Mouse (Mus musculus) limb, embryonic 10.5 days (tissue): ENCODE data around the gene Tcp11. TPM values are rescaled to one million over a fixed set of nuclear protein-coding genes. Genes with fewer than 3 reads are reported as not detected.

Experiments used
- DNase-seq: peaks from one replicate; pipeline ENCODE4 v3.0.0-alpha.2; 2017; ENCODE audit warnings: low spot score
- H3K27ac ChIP-seq: fragments of 300-500 bp; sonication (generic); 2 replicates; pipeline ENCODE4 v1.5.1; 2016; ENCODE audit warnings: mild to moderate bottlenecking
- H3K27me3 ChIP-seq: fragments of 300-500 bp; sonication (generic); 2 replicates; pipeline ENCODE4 v1.6.1; 2016; ENCODE audit warnings: low read depth, mild to moderate bottlenecking; ENCODE audit not compliant: poor library complexity, severe bottlenecking
- H3K36me3 ChIP-seq: fragments of 300-500 bp; sonication (generic); 2 replicates; pipeline ENCODE4 v1.6.1; 2016; ENCODE audit warnings: mild to moderate bottlenecking, moderate library complexity
- H3K4me1 ChIP-seq: fragments of 300-500 bp; sonication (generic); 2 replicates; pipeline ENCODE4 v1.6.1; 2016
- H3K4me3 ChIP-seq: fragments of 300-500 bp; sonication (generic); 2 replicates; pipeline ENCODE4 v1.5.1; 2016; ENCODE audit warnings: mild to moderate bottlenecking, moderate library complexity
- H3K9me3 ChIP-seq: fragments of 300-500 bp; sonication (generic); replicated peaks from 2 replicates; pipeline ENCODE4 v1.6.1; 2016; ENCODE audit warnings: mild to moderate bottlenecking
- WGBS: fragments of 180-500 bp; shearing (Covaris S2); methylation state at CpG from one replicate; pipeline ENCODE4 v1.1.7; 2016; 5-methylcytosine and 5-hydroxymethylcytosine counted together
- polyA plus RNA-seq: library from polyadenylated mRNA; unstranded; fragments of >200 nt; fragmentation: Nextera tagmentation; extraction: Ambion mirVana; gene quantifications from 2 replicates; pipeline ENCODE4 v1.2.1, GENCODE M21; 2016

The Tcp11 gene
- polyA plus RNA-seq, 1 experiment from 2014 or later = 1.1 TPM

- Histone ChIP-seq H3K9me3 (no peaks in the 10 kb centered on the region), H3K4me1 (peaks cover 56% of the 10 kb centered on the region), H3K36me3 (no peaks in the 10 kb centered on the region), H3K4me3 (peak overlapping the region; percentile 11; the same call in 1 of the 2 replicates), H3K27ac (peak overlapping the region; percentile 68), H3K27me3 (no peaks in the 10 kb centered on the region)
- WGBS = 18% methylated on average over 12 of the region's 12 CpGs
- no peak for DNase-seq
Observed at GRCm38 (mm10) chr17:28101284-28101887, 20.9 kb upstream of the Tcp11 start.

GRCm38 (mm10) chr17:28100669-28101068 is 20.2 kb upstream of the Tcp11 start:
- Histone ChIP-seq H3K36me3 (no peaks in the 10 kb centered on the region), H3K9me3 (no peaks in the 10 kb centered on the region), H3K4me1 (peaks cover 56% of the 10 kb centered on the region), H3K4me3 (no peak overlapping the region), H3K27me3 (no peaks in the 10 kb centered on the region), H3K27ac (0 out of 2 replicates have a peak overlapping the region, but pooled peaks have one; percentile 68)
- no peak for DNase-seq
- 100% methylated on average over 1 of the region's 1 CpGs for WGBS

DNA sequence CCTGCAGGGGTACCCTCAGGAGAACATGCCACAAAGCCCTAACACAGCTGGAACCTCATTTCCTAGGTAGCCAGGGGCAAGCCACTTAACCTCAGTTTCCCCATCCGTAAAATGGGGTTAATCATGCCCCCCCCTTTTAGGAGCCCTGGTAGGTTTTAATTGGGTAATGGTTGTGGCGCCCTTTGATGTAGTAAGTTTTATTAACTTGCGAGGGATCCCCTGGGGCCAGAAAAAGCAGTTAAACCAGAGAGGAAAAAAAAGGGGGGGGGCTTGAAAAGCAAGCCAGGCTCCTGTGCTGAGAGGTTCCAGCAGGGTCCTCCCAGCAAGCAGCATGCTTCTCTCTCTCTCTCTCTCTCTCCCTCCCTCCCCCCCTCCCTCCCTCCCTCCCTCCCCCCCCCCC is 18.6 kb upstream of the Tcp11 start:
- H3K27ac ChIP-seq = peak overlapping the region; percentile 74
- 31% methylated on average over 3 of the region's 3 CpGs for WGBS
- no peaks in the 10 kb centered on the region for H3K36me3 ChIP-seq
- no peaks in the 10 kb centered on the region for H3K27me3 ChIP-seq
- no peak for DNase-seq
- H3K4me3 ChIP-seq = 0 out of 2 replicates have a peak overlapping the region, but pooled peaks have one; percentile 7
- H3K4me1 ChIP-seq = peaks cover 56% of the 10 kb centered on the region
- H3K9me3 ChIP-seq = no peaks in the 10 kb centered on the region

- H3K4me1 ChIP-seq = peaks cover 44% of the 10 kb centered on the region
- WGBS = 86% methylated on average over 13 of the region's 13 CpGs
- H3K27me3 ChIP-seq = no peaks in the 10 kb centered on the region
- DNase-seq = no peak
- no peaks in the 10 kb centered on the region for H3K9me3 ChIP-seq
- H3K36me3 ChIP-seq = 0 out of 2 replicates have a peak, but pooled peaks cover 2% of the 10 kb centered on the region
- H3K27ac ChIP-seq = peak overlapping the region; percentile 65; the same call in 1 of the 2 replicates
- no peak overlapping the region for H3K4me3 ChIP-seq
Observed at GRCm38 (mm10) chr17:28097308-28097707, 16.9 kb upstream of the Tcp11 start.

- Histone ChIP-seq H3K9me3 (no peaks in the 10 kb centered on the region), H3K36me3 (0 out of 2 replicates have a peak, but pooled peaks cover 2% of the 10 kb centered on the region), H3K4me3 (no peak overlapping the region), H3K27ac (no peak overlapping the region), H3K4me1 (peaks cover 35% of the 10 kb centered on the region), H3K27me3 (no peaks in the 10 kb centered on the region)
- WGBS = 94% methylated on average over 10 of the region's 10 CpGs
- no peak for DNase-seq
Observed at GRCm38 (mm10) chr17:28096418-28096817, 16.0 kb upstream of the Tcp11 start.

DNA sequence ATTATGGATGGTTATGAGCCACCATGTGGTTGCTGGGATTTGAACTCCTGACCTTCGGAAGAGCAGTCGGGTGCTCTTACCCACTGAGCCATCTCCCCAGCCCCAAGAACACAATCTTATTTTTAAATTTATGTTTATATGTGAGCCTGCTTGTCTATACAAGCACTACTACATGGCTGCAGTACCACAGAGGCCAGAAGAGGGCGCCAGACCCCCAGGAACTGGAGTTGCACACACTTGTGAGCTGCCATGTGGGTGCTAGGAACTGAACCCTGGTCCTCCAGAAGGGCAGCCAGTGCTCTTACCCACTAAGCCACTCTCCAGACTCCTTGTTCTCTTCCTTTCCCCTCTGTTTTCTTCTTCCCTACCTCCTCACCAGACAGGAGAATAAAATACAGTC is 13.4 kb upstream of the Tcp11 start:
- no peak overlapping the region for H3K4me3 ChIP-seq
- 0 out of 2 replicates have a peak, but pooled peaks cover 2% of the 10 kb centered on the region for H3K36me3 ChIP-seq
- H3K27me3 ChIP-seq = no peaks in the 10 kb centered on the region
- no peak for DNase-seq
- WGBS = 81% methylated on average over 3 of the region's 3 CpGs
- H3K9me3 ChIP-seq = no peaks in the 10 kb centered on the region
- peaks cover 19% of the 10 kb centered on the region for H3K4me1 ChIP-seq
- H3K27ac ChIP-seq = no peak overlapping the region

- Histone ChIP-seq H3K27ac (no peak overlapping the region), H3K4me1 (peaks cover 12% of the 10 kb centered on the region), H3K27me3 (no peaks in the 10 kb centered on the region), H3K36me3 (0 out of 2 replicates have a peak, but pooled peaks cover 2% of the 10 kb centered on the region), H3K9me3 (no peaks in the 10 kb centered on the region), H3K4me3 (no peak overlapping the region)
- no peak for DNase-seq
- 85% methylated on average over 2 of the region's 2 CpGs for WGBS
Observed at GRCm38 (mm10) chr17:28092297-28092696, 11.9 kb upstream of the Tcp11 start.

DNA sequence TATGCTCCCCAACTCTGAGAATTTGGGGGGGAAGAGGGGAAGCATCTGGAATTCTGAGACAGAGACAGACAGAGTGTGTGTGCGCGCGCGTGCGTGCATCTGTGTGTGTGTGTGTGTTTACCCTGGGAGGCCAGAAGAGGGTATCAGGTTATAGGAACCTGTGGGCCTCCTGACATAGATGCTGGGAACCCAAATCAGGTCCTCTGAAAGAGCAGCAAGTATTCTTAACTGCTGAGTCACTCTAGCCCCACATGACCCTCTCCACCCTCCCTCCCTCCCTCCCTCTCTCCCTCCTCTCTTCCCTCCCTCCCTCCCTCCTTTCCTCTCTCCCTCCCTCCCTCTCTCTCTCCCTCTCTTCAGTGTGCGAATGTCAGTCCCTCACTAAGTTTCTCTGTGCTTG is 8.3 kb upstream of the Tcp11 start:
- Histone ChIP-seq H3K4me3 (no peak overlapping the region), H3K4me1 (peaks cover 37% of the 10 kb centered on the region), H3K9me3 (no peaks in the 10 kb centered on the region), H3K36me3 (no peaks in the 10 kb centered on the region), H3K27me3 (0 out of 2 replicates have a peak, but pooled peaks cover 2% of the 10 kb centered on the region), H3K27ac (0 out of 2 replicates have a peak overlapping the region, but pooled peaks have one; percentile 53)
- 93% methylated on average over 6 of the region's 6 CpGs for WGBS
- no peak for DNase-seq

DNA sequence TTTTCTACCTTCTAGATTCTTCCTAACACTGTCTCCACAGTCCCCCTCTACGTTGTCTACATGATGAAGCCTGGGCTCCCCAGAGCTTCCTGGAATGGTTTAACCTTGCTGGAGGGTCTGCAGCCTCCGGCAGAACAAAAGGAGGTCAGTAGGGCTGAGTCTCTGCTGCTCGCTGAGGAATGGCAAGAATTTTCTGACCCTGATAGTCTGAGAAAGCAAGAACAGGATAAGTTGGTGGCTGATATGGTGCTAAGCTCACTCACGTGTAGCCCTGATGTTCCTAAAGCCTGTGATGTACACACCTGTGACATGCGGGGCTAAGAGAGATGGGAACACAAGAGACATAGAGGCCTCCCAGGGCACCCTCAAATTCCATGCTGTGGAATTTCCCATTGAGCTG is 7.0 kb upstream of the Tcp11 start:
- no peaks in the 10 kb centered on the region for H3K36me3 ChIP-seq
- peaks cover 12% of the 10 kb centered on the region; the same call in 1 of the 2 replicates for H3K27me3 ChIP-seq
- peak overlapping the region; percentile 75 for H3K27ac ChIP-seq
- peaks cover 48% of the 10 kb centered on the region for H3K4me1 ChIP-seq
- H3K4me3 ChIP-seq = no peak overlapping the region
- 26% methylated on average over 5 of the region's 5 CpGs for WGBS
- H3K9me3 ChIP-seq = no peaks in the 10 kb centered on the region
- no peak for DNase-seq

GRCm38 (mm10) chr17:28084964-28085363 is 4.5 kb upstream of the Tcp11 start:
- Histone ChIP-seq H3K4me1 (peaks cover 59% of the 10 kb centered on the region), H3K27ac (peak overlapping the region; percentile 66)
- 2% methylated on average over 16 of the region's 16 CpGs for WGBS

GRCm38 (mm10) chr17:28084395-28084905 is 4.0 kb upstream of the Tcp11 start:
- Histone ChIP-seq H3K9me3 (no peaks in the 10 kb centered on the region), H3K36me3 (no peaks in the 10 kb centered on the region), H3K4me1 (peaks cover 64% of the 10 kb centered on the region), H3K27me3 (peaks cover 21% of the 10 kb centered on the region; the same call in 1 of the 2 replicates), H3K27ac (peak overlapping the region; percentile 66), H3K4me3 (peak overlapping the region; percentile 6; the same call in 1 of the 2 replicates)
- no peak for DNase-seq
- WGBS = 18% methylated on average over 22 of the region's 22 CpGs

More at GRCm38 (mm10) chr17:28084964-28085363, 4.5 kb upstream of the Tcp11 start:
- no peaks in the 10 kb centered on the region for H3K9me3 ChIP-seq
- H3K27me3 ChIP-seq = peaks cover 20% of the 10 kb centered on the region; the same call in 1 of the 2 replicates
- no peaks in the 10 kb centered on the region for H3K36me3 ChIP-seq
- H3K4me3 ChIP-seq = peak overlapping the region; percentile 26; the same call in 1 of the 2 replicates
- peak; percentile 99 for DNase-seq

DNA sequence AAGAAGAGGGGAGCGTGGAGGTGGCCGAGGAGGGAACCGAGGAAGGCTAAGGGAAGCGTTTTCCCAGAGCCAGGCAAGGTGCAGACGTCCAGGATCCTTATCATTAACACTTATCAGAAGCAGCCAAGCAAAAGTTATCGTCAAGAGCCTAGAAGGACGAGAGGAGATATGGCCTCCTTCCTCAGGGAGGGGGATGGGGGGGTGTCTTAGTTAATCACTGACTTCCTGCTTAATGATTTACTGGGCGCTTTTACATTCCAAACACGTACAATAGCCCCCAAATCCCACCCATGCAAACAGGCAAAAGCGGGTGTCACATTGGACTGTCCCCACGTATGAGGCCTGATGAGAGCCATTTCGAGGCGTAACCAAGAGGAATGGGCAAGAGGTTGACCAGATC is 2.4 kb upstream of the Tcp11 start:
- Histone ChIP-seq H3K4me1 (peaks cover 65% of the 10 kb centered on the region), H3K9me3 (no peaks in the 10 kb centered on the region), H3K4me3 (no peak overlapping the region), H3K36me3 (no peaks in the 10 kb centered on the region), H3K27ac (no peak overlapping the region), H3K27me3 (peaks cover 21% of the 10 kb centered on the region; the same call in 1 of the 2 replicates)
- 66% methylated on average over 13 of the region's 13 CpGs for WGBS
- no peak for DNase-seq

GRCm38 (mm10) chr17:28081856-28082255 is 1.4 kb upstream of the Tcp11 start:
- Histone ChIP-seq H3K4me1 (peaks cover 58% of the 10 kb centered on the region), H3K27ac (no peak overlapping the region), H3K4me3 (no peak overlapping the region), H3K27me3 (peaks cover 21% of the 10 kb centered on the region; the same call in 1 of the 2 replicates), H3K36me3 (no peaks in the 10 kb centered on the region), H3K9me3 (no peaks in the 10 kb centered on the region)
- no peak for DNase-seq
- WGBS = 93% methylated on average over 7 of the region's 7 CpGs
